ENCODE assay signal across 8 mouse cellular contexts in the genomic region with DNA sequence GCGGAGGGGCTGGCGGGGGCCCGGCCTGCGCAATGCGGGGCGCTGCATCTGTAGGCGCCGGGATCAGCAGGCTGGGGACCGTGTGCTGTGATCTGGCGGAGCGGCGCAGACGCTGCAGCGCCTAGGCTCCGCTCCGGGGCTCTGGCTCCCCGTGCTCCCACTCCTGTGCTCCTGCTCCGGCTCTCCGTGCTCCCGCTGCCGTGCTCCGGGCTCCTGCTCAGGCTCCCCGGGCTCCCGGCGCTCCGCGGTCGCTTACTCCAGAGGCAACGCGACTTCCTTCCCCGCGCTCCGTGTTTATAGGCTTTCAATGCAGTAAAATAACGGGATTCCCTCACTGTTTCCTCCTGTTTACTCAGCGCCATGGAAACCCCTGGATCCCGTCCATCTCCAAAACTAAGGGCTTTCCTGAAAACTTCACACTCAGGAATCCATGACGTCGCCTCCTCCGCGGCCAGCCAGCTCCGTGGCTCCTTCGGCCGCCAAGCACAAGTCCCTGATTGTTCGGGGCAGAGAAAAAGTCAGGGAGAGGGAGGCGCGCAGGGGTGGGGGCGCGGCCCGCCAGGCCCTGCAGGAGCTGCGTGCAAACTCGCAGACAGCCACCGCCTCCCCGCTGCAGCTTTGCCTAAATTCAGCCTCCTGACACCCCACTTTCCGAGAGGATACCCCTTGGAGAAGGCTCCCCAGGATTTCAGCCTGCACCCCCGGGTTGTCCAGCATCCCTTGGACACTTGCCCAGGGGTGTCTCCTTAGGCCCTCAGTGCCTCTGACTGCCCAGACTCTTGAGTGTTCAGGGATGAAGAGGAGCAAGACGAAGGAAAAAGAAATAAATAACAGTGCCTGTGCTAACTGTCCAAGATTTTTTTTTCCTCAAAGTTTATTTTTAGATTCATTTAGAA. TPM values are rescaled to one million over a fixed set of nuclear protein-coding genes. Genes with fewer than 3 reads are reported as not detected.
DNase-seq lines count a peak whose midpoint lies in the region; ATAC-seq and TF ChIP-seq lines count a peak whose summit lies in the region.

A gene (minus strand): TSS at position 167 of the 896 bp plus-strand sequence.

- H3K27ac ChIP-seq in embryonic facial prominence, embryonic 12.5 days, result peak within 1 kb of the TSS; percentile 58
- peak within 1 kb of the TSS; percentile 64 for H3K27ac ChIP-seq in heart, adult 2 months
- peak within 1 kb of the TSS; percentile 88 for H3K27ac ChIP-seq in limb, embryonic 10.5 days
- H3K27ac ChIP-seq in midbrain, embryonic 14.5 days (replicated peaks; ENCODE audit: low read depth, low read length), result peak within 1 kb of the TSS; percentile 69
- H3K27ac ChIP-seq in stomach, embryonic 16.5 days (ENCODE audit: low read length), result peak within 1 kb of the TSS; percentile 81

- peak; percentile 8; the same call in 1 of the 2 replicates for TF ChIP-seq CTCF in heart, adult 2 months (IDR thresholded peaks at IDR 0.05)

- no peaks in the 10 kb centered on the region for H3K9me3 ChIP-seq in embryonic facial prominence, embryonic 12.5 days
- no peaks in the 10 kb centered on the region for H3K9me3 ChIP-seq in limb, embryonic 10.5 days (replicated peaks)
- no peaks in the 10 kb centered on the region for H3K9me3 ChIP-seq in midbrain, embryonic 14.5 days (ENCODE audit: control insufficient read depth, low read length)
- H3K9me3 ChIP-seq in stomach, embryonic 16.5 days (replicated peaks; ENCODE audit: control insufficient read depth, low read length), result no peaks in the 10 kb centered on the region

- peaks cover 41% of the 10 kb centered on the region for H3K27me3 ChIP-seq in embryonic facial prominence, embryonic 12.5 days
- no peaks in the 10 kb centered on the region for H3K27me3 ChIP-seq in heart, adult 2 months (ENCODE audit: control insufficient read depth, insufficient read depth, low read length)
- H3K27me3 ChIP-seq in limb, embryonic 10.5 days (ENCODE audit: low read depth, poor library complexity, severe bottlenecking), result peaks cover 73% of the 10 kb centered on the region
- peaks cover 19% of the 10 kb centered on the region for H3K27me3 ChIP-seq in midbrain, embryonic 14.5 days (ENCODE audit: control insufficient read depth, insufficient read depth, low read length)
- peaks cover 23% of the 10 kb centered on the region for H3K27me3 ChIP-seq in stomach, embryonic 16.5 days (ENCODE audit: control insufficient read depth, insufficient read depth, low read length)

- H3K79me2 ChIP-seq in heart, adult 2 months (replicated peaks; ENCODE audit: control insufficient read depth, insufficient read depth, low read length), result no peaks in the 10 kb centered on the region

- H3K4me3 ChIP-seq in embryonic facial prominence, embryonic 12.5 days, result peak within 1 kb of the TSS; percentile 46
- peak within 1 kb of the TSS; percentile 58 for H3K4me3 ChIP-seq in heart, adult 2 months
- H3K4me3 ChIP-seq in limb, embryonic 10.5 days, result peak within 1 kb of the TSS; percentile 65
- peak within 1 kb of the TSS; percentile 44 for H3K4me3 ChIP-seq in midbrain, embryonic 14.5 days (replicated peaks; ENCODE audit: low read depth, low read length)
- H3K4me3 ChIP-seq in stomach, embryonic 16.5 days (replicated peaks; ENCODE audit: low read length), result peak within 1 kb of the TSS; percentile 50

- H3K9ac ChIP-seq in embryonic facial prominence, embryonic 12.5 days, result peak within 1 kb of the TSS; percentile 60
- H3K9ac ChIP-seq in heart, adult 2 months (ENCODE audit: low read depth, low read length), result peak within 1 kb of the TSS; percentile 72
- peak within 1 kb of the TSS; percentile 59 for H3K9ac ChIP-seq in midbrain, embryonic 14.5 days (replicated peaks; ENCODE audit: low read length)
- peak within 1 kb of the TSS; percentile 70 for H3K9ac ChIP-seq in stomach, embryonic 16.5 days (ENCODE audit: low read length)

- TF ChIP-seq POLR2A in heart, adult 2 months (IDR thresholded peaks at IDR 0.05; ENCODE audit: insufficient read depth, low read depth, low read length), result no peak

- H3K36me3 ChIP-seq in embryonic facial prominence, embryonic 12.5 days, result no peaks in the 10 kb centered on the region
- no peaks in the 10 kb centered on the region for H3K36me3 ChIP-seq in heart, adult 2 months (ENCODE audit: control insufficient read depth, insufficient read depth, low read length)
- H3K36me3 ChIP-seq in limb, embryonic 10.5 days, result no peaks in the 10 kb centered on the region
- H3K36me3 ChIP-seq in midbrain, embryonic 14.5 days (ENCODE audit: control insufficient read depth, insufficient read depth, low read length), result no peaks in the 10 kb centered on the region
- H3K36me3 ChIP-seq in stomach, embryonic 16.5 days (ENCODE audit: control insufficient read depth, insufficient read depth, low read length), result no peaks in the 10 kb centered on the region

- peak; percentile 57; the same call in 1 of the 2 replicates for ATAC-seq in embryonic facial prominence, embryonic 12.5 days (ENCODE audit: insufficient number of reproducible peaks, insufficient read depth, low FRiP score, low TSS enrichment)
- ATAC-seq in midbrain, embryonic 14.5 days (ENCODE audit: low FRiP score, low TSS enrichment), result peak; percentile 77
- peak; percentile 77 for ATAC-seq in stomach, embryonic 16.5 days (ENCODE audit: insufficient read depth, low FRiP score)

- peak; percentile 69 for DNase-seq in layer of hippocampus, adult 11-12 months (ENCODE audit: low spot score)
- no peak for DNase-seq in layer of hippocampus, adult 9-10 months (ENCODE audit: low spot score)
- DNase-seq in heart, adult 2 months, result peak; percentile 87 to 92
- peak; percentile 72 for DNase-seq in kidney, adult 18-20 months
- peak; percentile 82 for DNase-seq in limb, embryonic 10.5 days (ENCODE audit: low spot score)
- peak; percentile 85 for DNase-seq in midbrain, embryonic 14.5 days

- under 1% methylated on average over 56 of the region's 56 CpGs for whole genome bisulfite sequencing in embryonic facial prominence, embryonic 12.5 days
- under 1% methylated on average over 56 of the region's 56 CpGs for WGBS in heart, adult 2 months
- WGBS in limb, embryonic 10.5 days, result 1% methylated on average over 56 of the region's 56 CpGs
- under 1% methylated on average over 56 of the region's 56 CpGs for WGBS in midbrain, embryonic 14.5 days
- 2% methylated on average over 56 of the region's 56 CpGs for WGBS in stomach, embryonic 16.5 days

- H3K4me2 ChIP-seq in embryonic facial prominence, embryonic 12.5 days (replicated peaks), result peak within 1 kb of the TSS; percentile 81
- peak within 1 kb of the TSS; percentile 73 for H3K4me2 ChIP-seq in midbrain, embryonic 14.5 days (ENCODE audit: low read length)
- peak within 1 kb of the TSS; percentile 85 for H3K4me2 ChIP-seq in stomach, embryonic 16.5 days (ENCODE audit: low read depth, low read length)

- intact Hi-C loops in heart, adult 2 months (cut with DNase I), result no loop called here

- peak; percentile 44; the same call in 1 of the 2 replicates for TF ChIP-seq EP300 in heart, adult 2 months (IDR thresholded peaks at IDR 0.05; ENCODE audit: insufficient read depth, low read depth, low read length)

- H3K4me1 ChIP-seq in embryonic facial prominence, embryonic 12.5 days, result peaks cover 36% of the 10 kb centered on the region
- peaks cover 9% of the 10 kb centered on the region for H3K4me1 ChIP-seq in heart, adult 2 months (ENCODE audit: control insufficient read depth, insufficient read depth, low read length)
- H3K4me1 ChIP-seq in limb, embryonic 10.5 days, result peaks cover 57% of the 10 kb centered on the region
- peaks cover 17% of the 10 kb centered on the region for H3K4me1 ChIP-seq in midbrain, embryonic 14.5 days (ENCODE audit: control insufficient read depth, insufficient read depth, low read length)
- H3K4me1 ChIP-seq in stomach, embryonic 16.5 days (ENCODE audit: control insufficient read depth, insufficient read depth, low read length), result peaks cover 27% of the 10 kb centered on the region

RNA-seq across cellular contexts. Expression of the gene that starts here (rescaled TPM):
- polyA plus RNA-seq in embryonic facial prominence, embryonic 12.5 days (2016; fragmentation: Nextera tagmentation; extraction: Ambion mirVana), result 4.6 and 5.1 TPM in 2 replicates
- total RNA-seq in heart, adult 2 months (2021), result 10 to 100 TPM; 11.2 to 18.3 TPM
- 10.2 and 12.8 TPM in 2 replicates for polyA plus RNA-seq in heart, adult 2 months (2012; rRNA removed)
- polyA plus RNA-seq in limb, embryonic 10.5 days (2016; fragmentation: Nextera tagmentation; extraction: Ambion mirVana), result 1.0 and 3.2 TPM in 2 replicates
- 2.5 and 2.6 TPM in 2 replicates for polyA plus RNA-seq in midbrain, embryonic 14.5 days (2014; fragmentation: Nextera tagmentation; extraction: Ambion mirVana)
- polyA plus RNA-seq in stomach, embryonic 16.5 days (2015; fragmentation: Nextera tagmentation; extraction: Ambion mirVana), result 3.1 and 3.3 TPM in 2 replicates
